Mouse (Mus musculus): Measurements from ENCODE around the gene Nudcd3.

Nudcd3 gene

DNA sequence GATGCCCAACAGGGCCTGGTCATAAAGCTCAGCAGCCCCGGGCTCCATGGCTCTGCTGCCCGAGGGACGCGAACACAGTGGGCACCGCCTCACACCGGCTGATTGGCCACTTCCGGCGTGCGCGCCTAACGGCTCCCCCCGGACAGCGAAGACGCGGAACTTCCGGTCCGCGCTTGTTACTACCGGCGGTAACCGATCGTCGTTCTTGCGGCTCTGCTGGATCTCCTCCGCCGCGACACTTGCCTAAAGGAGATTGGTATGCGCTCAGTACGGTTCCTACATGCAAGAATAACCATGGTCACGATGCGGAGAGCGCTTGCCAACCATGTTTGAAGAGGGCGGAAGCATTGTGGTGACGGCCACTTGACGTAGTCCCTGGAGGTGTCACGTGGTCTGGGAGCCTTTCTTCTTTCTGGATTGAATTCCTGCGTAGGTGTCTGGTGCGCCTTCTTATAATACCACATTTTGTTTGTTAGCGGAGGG lies at the start of gene Nudcd3:
Gene Nudcd3, minus strand, starts transcription at position 329 of the 483 bp plus-strand sequence.
- peak; percentile 78 for DNase-seq (ENCODE audit: low read depth)

DNA sequence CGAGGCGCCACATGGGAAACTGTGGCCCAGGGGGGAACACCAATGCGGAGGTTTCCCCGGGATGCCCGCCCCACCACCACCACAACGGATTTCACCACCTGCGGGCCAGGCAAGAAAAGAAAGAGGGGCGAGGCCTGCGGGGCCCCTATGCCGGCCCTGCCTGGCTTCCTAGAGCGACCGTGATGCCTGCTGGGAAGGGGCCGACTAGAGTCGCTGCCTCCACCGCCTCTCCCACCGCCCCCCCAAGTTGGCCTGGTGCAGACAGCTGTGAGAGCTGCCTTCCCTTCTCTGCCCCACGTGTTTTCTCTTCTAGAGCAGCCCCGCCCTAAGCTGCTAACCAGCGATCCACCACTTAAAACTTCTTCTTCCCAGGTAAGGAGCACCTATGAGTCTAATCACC lies 44.5 kb upstream of the Nudcd3 start:
- DNase-seq (ENCODE audit: low read depth): no peak

DNA sequence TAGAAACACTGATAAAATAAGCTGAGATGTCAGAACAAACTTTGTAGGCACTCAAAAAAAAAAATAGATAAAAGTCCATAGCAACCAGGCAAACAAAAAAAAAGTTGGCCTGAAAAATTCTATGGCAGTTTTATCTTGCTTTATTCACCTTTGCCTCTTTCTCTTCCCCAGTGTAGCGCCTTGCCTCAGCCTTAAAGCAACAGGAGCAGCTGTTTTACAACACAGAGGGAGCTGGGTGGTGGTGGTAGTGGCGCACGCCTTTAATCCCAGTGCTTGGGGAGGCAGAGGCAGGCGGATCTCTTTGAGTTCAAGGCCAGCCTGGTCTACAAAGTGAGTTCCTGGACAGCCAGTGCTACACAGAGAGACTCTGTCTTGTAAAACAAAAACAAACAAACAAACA lies 32.8 kb upstream of the Nudcd3 start:
- no peak for DNase-seq (ENCODE audit: low read depth)

DNA sequence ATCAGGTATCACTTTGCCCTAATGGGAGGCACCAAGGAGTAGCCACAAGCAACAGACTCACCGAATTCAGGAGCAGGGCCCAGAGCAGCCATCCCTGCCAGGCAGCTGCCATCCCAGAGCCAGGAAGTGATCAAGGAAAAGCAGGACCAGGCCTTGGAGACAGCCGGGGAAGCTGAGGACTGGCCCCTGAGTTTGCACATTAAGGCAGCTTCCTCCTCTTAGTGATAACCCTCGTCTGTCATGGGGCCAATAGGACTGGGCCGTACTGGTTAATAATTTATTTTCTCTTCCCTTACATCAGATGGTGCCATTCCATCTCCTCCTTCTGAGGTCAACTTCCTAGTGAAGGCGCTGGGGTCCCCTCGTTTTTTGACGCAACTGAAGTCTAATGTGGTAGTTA lies 29.8 kb upstream of the Nudcd3 start, which contains the start of gene Npc1l1:
Gene Npc1l1, minus strand, starts transcription at position 132 of the 400 bp plus-strand sequence.
- no peak for DNase-seq (ENCODE audit: low read depth)

DNA sequence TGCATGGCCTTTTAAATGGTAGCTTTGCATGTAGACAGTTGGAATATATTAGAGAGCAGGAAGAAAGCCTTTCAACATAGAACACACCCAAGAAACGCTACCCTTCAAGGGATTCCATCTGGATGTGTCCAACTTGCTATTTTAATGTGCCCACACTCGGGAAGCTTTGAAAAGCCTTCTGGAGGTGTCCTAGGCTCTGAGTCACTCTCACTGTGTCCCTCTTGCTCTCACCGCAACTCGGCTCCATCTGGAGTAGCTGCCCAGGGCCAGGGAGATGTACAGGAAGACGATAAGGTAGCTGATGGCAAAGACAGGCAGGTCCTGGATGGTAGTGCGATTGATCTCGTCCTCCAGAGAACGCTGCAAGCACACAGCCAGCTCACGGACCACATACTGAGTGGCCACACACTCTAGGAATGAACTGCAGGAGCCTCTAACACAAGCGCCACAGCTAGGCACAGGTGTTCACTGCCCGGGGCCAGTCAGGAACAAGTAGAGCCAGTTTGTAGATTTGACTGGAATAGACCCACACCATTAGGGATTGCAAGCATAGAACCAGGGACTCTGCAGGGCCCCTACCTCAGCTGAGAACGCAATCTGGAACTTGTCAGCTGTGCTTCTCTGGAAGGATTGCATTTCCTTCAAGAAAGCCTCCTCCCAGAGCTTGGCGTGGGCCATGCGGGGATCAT lies 24.5 kb upstream of the Nudcd3 start:
- no peak for DNase-seq (ENCODE audit: low read depth)

DNA sequence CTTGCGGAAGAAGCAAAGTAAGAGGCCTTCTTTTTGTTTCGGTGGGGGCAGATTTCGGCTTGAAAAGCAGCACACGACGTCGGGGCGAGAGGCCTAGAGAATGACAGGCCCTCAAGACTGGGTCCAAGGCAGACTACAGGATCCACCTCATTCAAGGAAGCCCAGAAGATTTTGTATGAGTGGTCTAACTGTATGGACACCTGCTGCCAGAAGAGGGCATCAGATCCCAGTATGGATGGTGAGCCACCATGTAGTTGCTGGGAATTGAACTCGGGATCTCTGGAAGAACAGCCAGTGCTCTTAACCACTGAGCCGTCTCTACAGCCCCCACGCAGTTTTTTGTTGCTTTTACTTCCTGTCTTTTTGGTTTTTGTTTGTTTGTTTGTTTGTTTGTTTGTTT lies 22.0 kb upstream of the Nudcd3 start:
- DNase-seq (ENCODE audit: low read depth): no peak

DNA sequence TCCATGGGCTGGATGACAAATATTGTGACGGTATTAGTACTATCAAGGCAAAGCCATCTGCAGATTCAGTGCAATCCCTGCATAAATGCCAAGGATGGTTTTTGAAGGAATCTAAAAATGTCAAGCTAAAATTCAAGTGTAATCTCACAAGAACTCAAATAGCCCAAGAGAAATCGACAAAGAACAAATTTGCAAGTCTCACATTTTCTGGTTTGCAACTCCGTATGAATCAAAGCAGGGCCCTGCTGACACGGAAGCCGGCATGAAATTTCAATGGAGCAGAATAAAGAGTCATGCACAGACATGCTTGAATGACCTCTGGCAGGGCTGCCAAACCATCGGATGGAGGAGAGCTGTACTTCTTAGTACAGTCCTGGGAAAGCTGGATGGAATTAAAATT lies 19.8 kb upstream of the Nudcd3 start:
- no peak for DNase-seq (ENCODE audit: low read depth)

DNA sequence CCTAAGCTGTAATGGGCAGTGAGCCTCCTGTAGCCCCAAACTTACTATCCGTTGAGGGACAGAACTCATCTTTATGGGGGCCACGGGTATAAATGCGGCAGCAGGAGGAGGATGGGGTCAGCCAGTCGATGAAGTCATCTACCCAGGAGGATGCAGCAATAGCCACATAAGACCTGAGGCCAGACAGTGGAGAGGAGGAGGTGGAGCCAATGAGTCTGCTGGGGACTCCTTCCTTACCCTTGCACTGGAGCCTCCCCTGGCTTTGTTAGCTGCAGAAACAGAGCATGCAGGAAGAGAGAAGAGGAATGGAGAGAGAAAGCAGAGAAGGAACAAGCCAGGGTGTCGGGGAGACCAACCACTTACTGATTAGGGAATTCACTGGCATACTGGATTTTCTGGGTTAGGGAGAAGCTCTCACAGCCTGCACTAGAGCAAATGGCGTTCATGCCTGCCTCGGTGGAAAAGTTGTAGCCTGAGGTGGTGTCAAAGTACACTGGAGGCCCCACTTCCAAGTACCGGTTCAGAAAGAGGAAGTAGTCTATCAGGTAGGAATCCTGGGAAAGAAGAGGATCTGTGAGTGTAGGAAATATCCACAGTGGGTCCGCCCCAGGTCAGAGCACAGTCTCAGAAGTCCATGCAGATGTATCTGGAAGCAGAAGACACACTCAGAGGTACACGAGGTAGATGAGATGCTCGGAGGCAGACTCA lies 18.1 kb upstream of the Nudcd3 start:
- DNase-seq (ENCODE audit: low read depth): no peak

DNA sequence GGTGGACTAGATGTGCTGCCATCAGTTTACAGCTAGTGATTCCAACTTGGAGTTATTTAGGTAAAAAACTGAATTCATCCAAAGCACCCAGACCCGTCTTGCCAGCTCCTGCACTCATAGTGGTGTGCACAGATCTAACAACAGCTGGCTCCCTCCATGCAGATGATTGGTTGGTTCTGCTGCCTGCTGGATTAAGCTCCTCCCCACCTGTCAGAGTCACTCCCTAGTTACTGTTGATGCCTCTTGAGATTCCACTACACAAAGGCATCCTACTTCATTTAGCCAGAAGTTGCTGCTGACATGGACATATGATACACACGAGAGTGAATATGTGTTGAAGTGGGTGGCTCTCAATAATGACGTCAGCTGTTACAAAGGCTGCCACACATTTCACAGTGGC lies 16.6 kb upstream of the Nudcd3 start:
- DNase-seq (ENCODE audit: low read depth): no peak

DNA sequence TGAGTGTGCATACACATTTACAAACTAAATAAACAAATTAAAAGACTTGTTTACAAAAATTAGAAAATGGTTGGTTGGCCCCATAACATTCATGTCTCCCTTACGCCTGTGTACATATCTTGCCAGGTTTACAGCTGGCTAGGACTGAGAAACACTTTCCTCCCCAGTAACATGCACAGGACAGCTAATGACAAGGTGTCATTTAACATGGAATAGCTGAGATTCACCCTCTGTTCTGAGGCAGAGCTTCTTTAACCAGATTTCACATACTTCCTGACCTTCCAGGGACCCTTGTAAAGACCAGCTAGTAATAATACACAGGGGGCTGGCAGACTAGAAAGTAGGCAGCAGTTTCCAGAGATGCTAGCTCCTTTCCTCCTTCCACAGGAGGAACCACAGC lies 7.9 kb upstream of the Nudcd3 start:
- DNase-seq (ENCODE audit: low read depth): no peak

DNA sequence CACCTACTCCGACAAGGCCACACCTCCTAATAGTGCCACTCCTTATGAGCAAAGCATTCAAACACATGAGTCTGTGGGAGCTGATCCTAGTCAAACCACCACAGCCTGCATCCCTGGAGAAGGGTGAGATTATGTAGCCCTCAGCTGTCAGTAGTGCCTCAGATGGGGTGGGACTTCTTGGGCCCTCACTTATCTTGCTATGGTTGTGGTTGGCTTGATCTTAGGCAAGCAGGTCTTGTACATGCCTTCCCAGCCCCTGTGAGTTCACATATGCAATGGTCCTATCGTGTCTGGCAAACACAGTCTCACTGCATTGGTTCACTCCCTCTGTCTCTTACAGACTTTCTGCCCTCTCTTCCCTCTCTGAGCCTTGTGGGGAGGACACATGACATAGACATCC lies 6.9 kb upstream of the Nudcd3 start:
- DNase-seq (ENCODE audit: low read depth): no peak

DNA sequence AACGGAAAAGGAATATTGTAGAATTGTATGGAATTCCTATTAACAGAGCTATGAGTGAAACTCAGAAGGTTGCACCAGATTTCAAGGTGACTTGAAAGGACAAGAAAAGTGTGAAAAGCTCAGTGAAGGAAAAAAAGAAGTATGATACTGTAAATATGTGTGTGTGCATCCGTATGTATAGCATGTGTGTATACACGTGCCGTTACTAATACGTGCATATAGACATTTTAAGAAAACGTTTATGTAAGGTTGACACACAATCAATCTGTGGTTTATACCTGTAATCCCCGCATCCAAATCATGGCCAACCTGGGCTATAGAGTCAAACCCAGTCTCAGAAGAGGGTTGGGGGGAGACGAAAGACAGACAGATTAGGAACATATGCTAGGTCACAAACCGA lies 355 bp upstream of the Nudcd3 start:
- DNase-seq (ENCODE audit: low read depth): no peak

DNA sequence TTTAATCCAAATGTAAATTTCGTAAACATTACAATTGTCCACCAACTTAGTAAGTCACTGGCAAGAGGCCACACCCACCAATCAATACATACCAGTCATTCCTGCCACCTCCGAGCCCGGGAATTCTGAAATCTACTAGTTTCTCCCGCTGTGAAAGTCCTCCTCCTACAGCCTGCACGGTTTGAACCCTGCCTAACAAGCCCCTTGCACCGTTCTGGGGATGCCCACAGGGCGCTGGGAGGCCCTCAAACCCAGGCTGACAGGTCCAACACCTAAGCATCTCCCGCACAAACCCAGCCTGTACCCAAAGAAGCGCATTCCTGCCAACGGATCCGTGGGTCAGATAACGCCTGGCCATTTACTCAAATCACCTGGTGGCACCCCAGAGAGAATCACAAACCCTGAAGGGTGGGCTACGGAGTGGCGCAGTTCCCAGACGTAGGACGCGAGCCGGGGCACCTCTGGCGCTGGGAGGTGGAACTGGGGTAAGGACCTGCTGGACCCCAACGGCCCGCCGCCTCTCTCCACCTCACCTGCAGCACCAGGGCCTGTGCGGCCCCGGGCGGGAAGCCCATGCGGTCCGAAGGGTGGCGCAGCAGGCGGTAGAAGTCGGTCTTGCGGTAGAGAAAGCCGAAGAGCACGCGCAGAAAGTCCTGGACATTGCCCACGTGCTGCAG lies 667 bp downstream of the Nudcd3 start, which contains the start of gene A730071L15Rik:
Gene A730071L15Rik, plus strand, starts transcription at position 620 of the 677 bp plus-strand sequence.
- peak; percentile 32 for DNase-seq (ENCODE audit: low read depth)

DNA sequence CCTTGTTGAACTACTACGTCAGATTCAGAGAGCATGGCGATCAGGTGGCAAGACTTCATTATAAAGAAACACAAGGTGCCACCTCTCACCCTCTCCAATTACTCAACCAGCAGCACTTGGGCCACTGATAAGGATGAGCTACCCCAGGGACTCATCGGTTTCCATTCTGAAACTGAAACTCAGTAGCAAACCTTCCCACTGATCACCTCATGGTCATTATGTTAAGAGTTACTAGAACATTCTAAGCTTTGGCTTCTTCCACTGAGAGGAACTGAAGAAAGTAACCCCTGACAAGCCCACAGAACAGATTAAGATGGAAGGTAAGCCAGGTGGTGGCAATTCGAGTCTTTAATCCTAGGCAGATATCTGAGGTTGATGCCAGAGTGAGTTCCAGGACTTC lies 1.8 kb downstream of the Nudcd3 start:
- DNase-seq (ENCODE audit: low read depth): no peak

DNA sequence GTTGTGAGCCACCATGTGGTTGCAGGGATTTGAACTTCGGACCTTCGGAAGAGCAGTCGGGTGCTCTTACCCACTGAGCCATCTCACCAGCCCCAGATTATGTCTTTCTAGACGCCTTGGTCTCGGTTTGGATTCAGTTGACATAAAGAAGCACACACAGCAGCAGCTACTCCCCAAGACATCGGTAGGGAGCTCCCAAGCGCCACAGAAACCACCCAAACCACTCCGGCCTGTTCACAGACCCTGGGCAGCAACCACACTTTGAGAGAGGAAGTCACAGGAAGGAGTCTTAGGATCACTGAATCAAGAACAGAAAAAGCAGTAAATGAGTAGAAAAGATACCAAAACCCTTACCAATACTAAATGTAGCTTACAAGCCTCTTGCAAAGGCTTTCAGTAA lies 3.4 kb downstream of the Nudcd3 start:
- DNase-seq (ENCODE audit: low read depth): no peak

DNA sequence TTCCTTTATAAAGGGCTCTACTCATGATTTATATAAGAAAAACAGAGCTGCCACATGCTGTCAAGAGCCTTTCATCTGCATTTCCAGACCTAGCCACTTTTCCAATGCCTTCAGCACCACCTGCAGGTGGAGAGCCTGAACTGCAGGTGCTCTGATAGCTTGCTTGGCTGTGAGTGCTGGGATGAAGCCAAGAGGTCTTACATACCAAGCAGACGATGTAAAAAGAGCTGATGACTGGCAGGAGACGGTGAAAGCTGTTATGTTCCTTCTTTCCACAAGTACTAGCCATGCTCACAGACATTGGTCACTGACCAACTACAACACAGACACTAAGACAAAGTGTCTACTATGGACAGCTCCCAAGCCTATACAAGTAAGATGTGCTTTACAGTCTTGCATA lies 12.3 kb downstream of the Nudcd3 start:
- peak; percentile 80 for DNase-seq (ENCODE audit: low read depth)

DNA sequence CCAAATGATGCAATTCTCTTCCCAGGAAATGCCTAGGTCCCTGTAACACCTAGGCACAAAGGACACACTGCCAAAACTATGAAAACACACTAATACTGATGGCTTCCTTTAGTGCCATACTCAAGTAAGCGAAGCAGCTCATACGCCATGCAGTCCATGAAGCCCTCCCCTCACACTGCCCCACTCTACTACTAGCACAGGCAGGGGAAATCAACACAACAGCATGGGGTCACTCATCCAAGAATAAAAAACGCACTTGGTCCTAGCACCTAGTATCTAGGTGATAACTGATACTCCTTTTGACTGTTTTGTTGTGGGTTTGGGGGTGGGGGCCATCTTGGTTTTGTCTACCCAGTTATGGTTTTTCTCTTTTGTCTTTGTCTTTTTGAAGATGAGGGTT lies 12.8 kb downstream of the Nudcd3 start:
- DNase-seq (ENCODE audit: low read depth): no peak

DNA sequence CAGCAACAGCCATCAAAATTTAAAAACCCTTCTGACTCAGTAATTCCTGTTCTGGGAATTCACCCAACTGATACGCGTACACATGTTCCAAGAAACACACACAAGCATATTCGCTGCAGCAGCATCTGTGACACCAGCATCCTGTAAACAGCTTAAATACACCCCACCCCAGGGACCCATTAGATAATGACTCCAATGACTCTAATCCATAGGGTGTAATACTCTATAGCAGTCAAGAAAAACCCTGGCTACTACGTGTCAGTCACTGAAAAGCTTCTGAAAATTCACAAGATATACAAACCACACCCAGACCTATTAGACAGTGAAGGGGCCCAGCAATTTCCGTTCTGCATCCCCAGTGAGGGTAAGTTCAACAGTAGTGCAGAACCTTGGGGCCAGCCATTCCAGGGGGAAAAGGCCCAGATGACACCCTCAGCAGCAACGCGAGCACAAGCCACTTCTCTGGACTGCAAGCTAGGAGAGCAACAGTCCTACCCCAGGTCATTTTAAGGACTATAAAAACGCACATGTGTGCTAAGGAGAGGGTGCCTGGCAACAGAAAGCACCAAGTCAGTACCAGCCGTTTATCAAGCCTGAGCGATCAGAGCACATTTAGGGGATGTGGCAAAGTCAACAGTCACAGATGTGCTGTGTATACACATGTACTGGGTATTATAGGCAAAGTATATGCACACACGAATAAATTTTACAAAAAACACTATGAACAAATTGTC lies 15.8 kb downstream of the Nudcd3 start:
- DNase-seq (ENCODE audit: low read depth): peak; percentile 59

DNA sequence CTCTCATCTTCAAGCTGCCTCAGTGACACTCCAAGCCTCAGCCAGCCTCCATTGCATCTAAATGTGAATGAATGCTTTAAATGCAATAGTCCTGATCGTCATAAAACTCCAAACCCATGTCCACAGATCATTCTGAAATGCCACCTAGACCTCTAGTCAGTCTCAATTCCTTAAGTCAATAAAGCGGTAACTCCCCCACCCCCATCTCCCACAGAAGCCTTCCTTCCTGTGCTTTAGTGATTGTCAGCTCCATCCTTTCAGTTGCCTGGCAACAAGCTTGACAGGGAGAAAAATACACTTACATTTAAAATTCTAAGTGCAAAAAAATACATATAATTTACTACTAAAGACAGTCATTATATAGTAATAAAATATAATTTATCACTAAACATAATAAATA lies 17.0 kb downstream of the Nudcd3 start:
- no peak for DNase-seq (ENCODE audit: low read depth)

DNA sequence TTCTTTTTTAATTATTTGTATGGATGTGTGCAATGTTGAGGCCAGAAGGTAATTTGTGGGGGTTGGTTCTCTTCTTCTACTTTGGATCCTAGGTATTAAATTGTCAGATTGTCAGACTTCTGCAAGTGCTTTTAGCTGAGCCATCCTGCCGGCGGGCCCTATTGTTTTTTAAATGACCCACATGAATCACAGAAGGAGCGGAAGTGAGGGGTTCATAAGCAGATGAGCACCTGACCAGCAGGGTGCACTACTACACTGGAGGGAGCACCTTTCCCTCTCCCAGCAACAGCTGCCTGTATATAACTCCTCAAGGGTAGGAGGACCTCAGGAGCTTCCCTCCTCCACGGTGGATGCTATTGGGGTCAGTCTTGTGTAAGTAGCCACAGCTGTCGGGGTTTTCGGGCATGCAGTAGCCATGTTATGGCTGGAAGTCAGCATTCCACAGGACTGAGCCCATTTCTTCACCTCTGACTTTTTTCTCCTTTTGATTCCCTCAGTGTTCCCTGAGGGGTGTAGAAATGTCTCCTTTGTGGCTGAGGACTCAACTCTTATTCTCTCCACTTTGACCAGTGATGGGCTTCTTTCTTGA lies 19.3 kb downstream of the Nudcd3 start:
- no peak for DNase-seq (ENCODE audit: low read depth)

DNA sequence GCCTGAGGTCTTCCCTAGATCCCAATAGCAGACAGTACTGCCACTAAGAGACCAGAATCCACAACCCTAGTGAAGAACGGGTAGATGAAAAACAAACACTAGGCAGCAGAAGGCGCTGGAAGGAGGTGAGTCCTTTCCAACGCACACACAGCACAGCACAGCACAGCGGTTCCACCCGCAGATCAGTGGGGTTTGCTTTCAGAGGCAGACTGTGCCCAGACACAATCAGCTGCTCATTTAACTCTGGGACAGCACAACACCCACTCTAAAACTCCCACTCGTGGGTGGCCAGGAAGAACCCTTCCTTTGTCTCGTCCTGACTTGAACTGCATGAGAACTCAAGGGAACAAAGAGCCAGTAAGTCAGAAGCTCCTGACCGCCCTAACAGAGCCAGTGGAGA lies 21.0 kb downstream of the Nudcd3 start:
- DNase-seq (ENCODE audit: low read depth): no peak

DNA sequence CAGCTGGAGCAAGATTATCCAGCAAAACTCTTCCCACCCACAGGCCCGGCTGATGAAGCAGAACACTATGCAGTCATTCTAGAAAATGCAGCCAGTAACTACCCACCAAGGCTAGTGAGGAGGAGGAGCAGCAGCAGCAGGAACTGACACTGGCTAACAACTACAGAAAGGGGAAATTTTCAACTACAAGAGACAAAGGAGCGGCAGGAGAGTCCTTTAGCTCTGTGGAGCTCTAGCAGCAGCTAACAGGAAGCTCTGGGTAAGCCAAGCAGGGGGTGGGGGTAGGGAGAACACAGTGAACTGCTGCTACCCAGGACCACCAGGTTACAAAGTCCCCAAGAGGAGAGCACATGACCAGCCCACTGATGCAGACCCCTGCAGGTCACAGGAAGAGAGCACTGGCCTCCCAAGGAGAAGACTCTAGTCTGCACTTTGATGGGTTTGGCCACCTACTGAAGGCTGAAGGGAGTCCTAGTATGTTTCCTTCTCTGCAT lies 21.5 kb downstream of the Nudcd3 start:
- DNase-seq (ENCODE audit: low read depth): no peak

All from c-Kit-positive CD71-positive TER-119-negative erythroid progenitor cells, embryonic 14.5 days (primary cell).